Mouse (Mus musculus): ENCODE measurements around the gene Vat1l. TPM values are rescaled to one million over a fixed set of nuclear protein-coding genes. Genes with fewer than 3 reads are reported as not detected.
A peak's percentile ranks its signal among the peaks of the same experiment; 100 is the strongest.

The Vat1l gene
- under 1 TPM; 0.45 to 0.69 TPM for total RNA-seq (2021)
- long read RNA-seq, experiment 1, partial matches to known transcripts, result 0 of 1 reads
- long read RNA-seq, experiment 1, other reads (novel, unspliced or antisense), result 0 of 1 reads
- long read RNA-seq, experiment 2, partial matches to known transcripts, result 0 of 1 reads
- long read RNA-seq, experiment 2, other reads (novel, unspliced or antisense), result 0 of 1 reads

DNA sequence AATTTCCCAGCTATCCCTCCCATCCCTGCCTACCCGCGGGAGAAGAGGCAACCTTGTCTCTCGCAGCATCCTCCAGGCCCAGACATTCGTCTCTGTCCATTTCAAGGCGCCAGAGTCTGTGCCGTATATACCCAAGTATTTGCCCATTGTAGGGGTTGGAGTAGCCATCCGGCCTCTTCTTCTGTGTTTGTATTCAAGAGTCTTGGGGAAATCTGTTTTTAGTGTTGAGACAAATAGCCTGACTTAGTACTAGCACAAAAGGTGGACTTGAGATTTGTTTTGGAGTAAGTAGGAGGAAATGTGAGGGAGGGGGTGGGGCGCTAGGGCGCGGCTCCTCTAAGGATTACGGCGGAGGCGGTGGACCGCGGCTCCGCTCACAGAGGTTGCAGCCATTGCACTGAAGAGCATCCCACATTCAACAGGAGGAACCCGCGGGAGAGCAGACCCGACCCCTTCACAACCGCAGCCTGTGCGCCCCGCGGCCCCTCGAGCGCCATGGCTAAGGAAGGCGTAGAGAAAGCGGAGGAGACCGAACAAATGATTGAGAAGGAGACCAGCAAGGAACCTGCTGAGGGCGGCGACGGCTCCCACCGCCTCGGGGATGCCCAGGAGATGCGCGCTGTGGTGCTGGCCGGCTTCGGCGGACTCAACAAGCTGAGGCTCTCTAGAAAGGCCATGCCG is at the start of gene Vat1l:
Vat1l (plus strand) TSS at position 392 of the 681 bp plus-strand sequence.
- no peak for DNase-seq
- TF ChIP-seq CTCF (IDR thresholded peaks at IDR 0.05), result no peak
- no peak within 1 kb of the TSS for H3K27ac ChIP-seq
- peak within 1 kb of the TSS; percentile 58 for H3K4me3 ChIP-seq
- intact Hi-C loops (cut with DNase I), result no loop called here

DNA sequence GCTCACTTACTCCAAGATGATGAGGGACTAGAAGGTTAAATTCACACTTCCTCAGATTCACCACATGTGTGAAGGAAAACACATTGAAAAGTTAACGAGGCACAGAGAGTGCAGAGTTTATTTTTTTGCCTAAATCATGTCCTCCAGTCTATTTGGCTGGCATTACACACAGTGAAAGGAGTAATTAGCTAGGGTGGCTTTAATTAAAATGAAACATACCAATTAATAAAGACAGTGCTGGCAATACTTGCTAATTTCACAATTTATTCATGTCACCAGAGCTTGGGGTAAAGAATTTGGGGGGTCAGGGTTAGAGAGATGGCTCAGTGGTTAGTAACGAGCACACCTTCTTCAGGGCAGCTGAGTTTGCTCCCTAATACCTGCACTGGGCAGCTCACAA is 46.8 kb upstream of the Vat1l start:
- DNase-seq, result no peak
- H3K4me3 ChIP-seq, result no peak overlapping the region
- intact Hi-C loops (cut with DNase I), result no loop called here
- no peak overlapping the region for H3K27ac ChIP-seq
- no peak for TF ChIP-seq CTCF (IDR thresholded peaks at IDR 0.05)

DNA sequence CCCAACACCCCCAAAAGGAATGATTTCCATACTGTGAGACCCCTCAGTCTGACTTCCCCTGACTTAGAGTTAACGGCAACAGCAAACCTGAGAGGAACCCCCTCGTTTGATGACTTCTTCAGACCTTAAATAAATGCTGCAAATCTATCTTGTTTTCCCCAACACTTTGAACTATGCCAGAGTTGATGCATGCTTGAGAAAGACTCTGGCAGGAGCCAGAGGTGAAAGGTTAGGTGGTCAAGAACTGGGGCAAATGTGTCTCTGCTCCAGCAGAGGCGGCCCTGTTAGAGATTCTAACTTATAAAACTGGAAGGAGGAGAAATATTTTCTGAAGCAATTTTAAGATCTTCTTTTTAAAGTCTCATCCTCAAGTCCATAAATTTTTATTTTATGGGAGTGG is 45.7 kb upstream of the Vat1l start:
- intact Hi-C loops (cut with DNase I), result no loop called here
- H3K27ac ChIP-seq, result no peak overlapping the region
- no peak overlapping the region for H3K4me3 ChIP-seq
- TF ChIP-seq CTCF (IDR thresholded peaks at IDR 0.05), result no peak
- no peak for DNase-seq

DNA sequence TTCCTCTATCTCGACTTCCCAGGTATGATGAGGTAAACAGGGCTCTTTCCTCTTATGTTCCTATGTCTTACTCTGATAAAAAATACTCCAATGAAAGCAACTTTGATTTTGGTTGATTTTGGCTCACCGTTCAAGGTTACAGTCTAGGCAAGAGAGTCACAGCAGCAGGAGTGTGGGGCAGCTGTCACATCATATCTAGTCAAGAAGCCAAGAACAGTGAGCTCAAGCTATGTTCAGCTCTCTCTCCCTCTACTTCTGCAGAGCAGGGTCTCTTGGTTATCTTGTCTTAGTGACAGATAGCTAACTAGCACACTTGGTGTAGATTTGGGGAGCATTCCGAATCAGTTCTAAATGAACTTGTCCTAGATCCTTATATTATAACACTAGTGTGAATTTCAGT is 41.5 kb upstream of the Vat1l start:
- H3K4me3 ChIP-seq, result no peak overlapping the region
- H3K27ac ChIP-seq, result no peak overlapping the region
- no peak for DNase-seq
- intact Hi-C loops (cut with DNase I), result no loop called here
- no peak for TF ChIP-seq CTCF (IDR thresholded peaks at IDR 0.05)

DNA sequence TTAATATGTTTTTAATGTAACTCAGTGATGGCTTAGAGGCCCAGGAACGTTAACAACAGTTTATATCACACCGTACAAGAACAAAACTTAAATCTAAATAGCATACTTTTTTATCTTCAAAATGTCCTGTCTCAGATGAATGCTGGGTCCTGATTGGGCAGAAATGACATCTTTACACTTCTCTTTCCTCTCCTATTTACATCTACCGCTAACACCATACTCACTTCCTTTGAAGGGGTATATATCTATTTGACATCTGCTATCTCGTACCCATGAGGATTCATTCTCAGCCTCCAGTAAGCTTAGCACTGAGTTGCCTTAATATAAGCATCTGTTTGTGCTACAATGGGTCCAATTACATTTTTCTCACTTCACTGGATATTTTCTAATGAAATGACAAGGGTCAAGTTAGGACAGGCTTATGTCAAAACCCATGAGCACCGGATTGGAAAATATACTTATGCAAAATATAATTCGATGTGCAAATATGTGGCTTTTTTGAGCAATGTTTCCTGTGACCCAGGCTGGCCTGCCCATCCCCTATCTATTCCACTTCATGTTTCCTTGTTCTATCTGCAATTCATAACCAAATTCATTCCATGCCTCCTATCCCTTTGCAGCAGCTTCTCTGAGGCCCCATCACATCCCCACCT is 40.8 kb upstream of the Vat1l start:
- Histone ChIP-seq H3K4me3 (no peak overlapping the region), H3K27ac (no peak overlapping the region)
- TF ChIP-seq CTCF (IDR thresholded peaks at IDR 0.05), result no peak
- DNase-seq, result no peak
- intact Hi-C loops (cut with DNase I), result no loop called here

DNA sequence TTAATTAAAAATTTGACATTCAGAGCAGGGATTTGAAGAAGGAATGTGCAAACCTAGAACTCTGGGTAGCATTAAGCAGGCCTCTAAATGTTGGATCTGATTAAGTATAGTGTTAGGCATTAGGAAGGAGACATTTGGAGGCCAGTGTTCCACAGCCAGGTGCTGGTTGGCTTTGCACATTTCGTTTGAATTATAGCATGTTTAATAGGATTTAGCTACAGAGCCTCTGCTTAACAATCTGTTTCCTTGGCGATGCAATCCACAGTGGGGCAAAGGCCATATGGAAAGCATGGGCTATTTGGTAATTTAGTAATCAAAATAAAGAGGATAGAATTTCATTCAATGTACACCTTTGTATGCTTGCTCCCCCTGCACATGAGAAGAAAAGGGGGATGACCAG is 39.7 kb upstream of the Vat1l start:
- intact Hi-C loops (cut with DNase I), result no loop called here
- DNase-seq, result no peak
- Histone ChIP-seq H3K27ac (no peak overlapping the region), H3K4me3 (no peak overlapping the region)
- TF ChIP-seq CTCF (IDR thresholded peaks at IDR 0.05), result no peak

DNA sequence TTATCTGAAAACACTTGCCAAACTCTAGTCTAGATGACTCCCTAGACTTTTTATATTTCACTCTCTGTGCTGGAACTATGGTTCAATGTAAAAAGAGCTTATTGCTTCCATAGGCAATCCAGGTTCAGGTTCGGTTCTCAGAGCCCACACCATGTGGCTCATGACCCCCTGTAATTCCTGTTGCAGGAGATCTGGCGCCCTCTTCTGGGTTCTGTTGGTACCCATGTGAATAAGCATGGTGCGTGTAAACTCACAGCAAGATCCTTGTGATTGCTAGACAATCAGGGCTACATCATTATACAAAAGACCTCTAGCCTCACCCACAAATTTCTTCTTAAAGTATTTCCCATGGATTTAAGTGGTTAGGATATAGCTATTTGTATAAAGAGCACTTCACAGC is 28.7 kb upstream of the Vat1l start:
- no peak for DNase-seq
- TF ChIP-seq CTCF (IDR thresholded peaks at IDR 0.05), result peak; percentile 8; the same call in 1 of the 2 replicates
- intact Hi-C loops (cut with DNase I), result no loop called here
- Histone ChIP-seq H3K4me3 (no peak overlapping the region), H3K27ac (no peak overlapping the region)

DNA sequence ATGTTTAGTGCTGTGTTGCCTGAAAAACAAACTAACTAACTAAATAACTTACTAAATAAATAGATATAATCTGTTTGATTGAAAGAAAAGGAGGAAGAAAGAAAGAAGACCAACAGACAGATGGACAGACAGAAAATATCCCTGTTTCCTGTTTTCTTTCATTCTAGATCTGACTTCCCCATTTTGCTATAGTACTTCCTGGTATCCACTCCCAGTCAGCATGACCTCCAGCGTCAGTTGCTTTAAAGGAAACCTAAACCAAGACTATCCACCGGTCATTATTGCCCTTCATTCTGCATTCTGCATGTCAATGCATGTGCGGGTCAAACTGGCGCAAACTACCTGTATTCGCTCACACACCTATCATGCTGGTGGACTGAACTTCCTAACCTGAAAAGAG is 12.1 kb upstream of the Vat1l start:
- TF ChIP-seq CTCF (IDR thresholded peaks at IDR 0.05), result no peak
- H3K4me3 ChIP-seq, result no peak overlapping the region
- no peak overlapping the region for H3K27ac ChIP-seq
- DNase-seq, result no peak
- intact Hi-C loops (cut with DNase I), result no loop called here

DNA sequence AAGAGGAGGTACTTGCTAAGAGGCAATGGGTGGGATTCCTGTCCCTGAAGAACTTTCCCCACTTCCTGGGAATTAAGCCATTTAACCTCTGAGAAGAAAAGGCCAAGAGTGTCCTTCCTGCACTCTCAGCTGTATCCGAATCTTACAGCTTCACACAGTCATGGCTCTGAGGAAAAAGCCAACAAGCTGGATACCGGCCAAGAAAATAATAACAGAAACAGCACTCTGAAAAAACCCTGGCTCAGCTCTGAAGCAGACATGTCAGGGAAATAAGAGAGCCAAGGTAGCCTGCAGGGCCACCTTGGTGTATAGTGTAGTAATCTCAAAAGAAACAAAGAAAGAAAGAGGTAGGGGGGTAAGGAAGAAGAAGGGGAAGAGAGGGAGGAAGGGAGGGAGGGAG is 6.4 kb upstream of the Vat1l start:
- H3K27ac ChIP-seq, result no peak overlapping the region
- DNase-seq, result no peak
- intact Hi-C loops (cut with DNase I), result no loop called here
- TF ChIP-seq CTCF (IDR thresholded peaks at IDR 0.05), result no peak
- no peak overlapping the region for H3K4me3 ChIP-seq

DNA sequence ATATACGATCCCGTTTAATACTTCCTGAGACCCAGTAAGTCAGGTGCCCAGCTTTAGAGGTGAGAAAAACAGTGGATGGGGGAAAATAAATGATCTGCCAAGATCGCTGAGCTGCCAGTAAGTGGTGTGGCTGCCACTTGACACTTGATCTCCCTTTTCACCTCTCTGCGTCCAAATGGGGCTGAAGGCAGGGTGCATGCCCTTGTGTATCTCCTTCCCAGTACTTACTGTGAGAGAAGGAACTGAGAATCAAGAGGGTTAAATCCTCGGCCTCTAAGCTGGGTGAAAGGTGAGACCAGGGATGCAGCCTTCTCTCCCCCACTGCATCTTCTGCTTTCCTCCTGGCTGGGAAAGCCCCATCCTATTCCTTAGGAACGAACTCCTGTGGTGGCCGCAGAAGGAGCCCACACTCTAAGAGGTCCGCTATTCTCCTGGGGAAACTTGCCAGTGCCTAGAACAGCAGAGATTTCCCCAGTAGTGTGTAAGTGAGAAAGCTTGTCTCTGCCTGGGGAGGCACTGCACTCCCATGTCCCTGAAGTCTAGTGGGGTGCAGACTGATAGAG is 1.1 kb downstream of the Vat1l start:
- Histone ChIP-seq H3K27ac (no peak overlapping the region), H3K4me3 (peak overlapping the region; percentile 17; the same call in 1 of the 2 replicates)
- DNase-seq, result no peak
- intact Hi-C loops (cut with DNase I), result no loop called here
- no peak for TF ChIP-seq CTCF (IDR thresholded peaks at IDR 0.05)

DNA sequence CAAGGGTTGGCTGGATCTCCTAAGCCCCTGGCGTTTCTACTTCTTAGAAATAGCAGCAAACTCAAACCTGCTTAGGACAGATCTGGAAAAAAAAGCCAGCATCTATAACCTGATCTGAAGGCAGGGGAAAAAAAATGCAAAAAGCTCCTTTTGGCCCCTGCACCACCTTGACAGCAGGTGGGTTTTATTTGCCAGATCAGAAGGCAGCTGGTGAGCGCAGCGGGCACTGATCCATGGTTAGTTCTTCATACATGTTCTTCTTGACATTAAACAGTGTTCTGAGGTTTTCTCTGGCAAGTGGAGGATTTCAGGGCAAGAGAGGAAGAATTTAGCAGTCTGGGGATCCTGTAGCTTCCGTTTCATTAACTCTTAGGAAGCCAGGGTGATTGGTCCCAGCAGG is 1.6 kb downstream of the Vat1l start:
- Histone ChIP-seq H3K27ac (no peak overlapping the region), H3K4me3 (no peak overlapping the region)
- intact Hi-C loops (cut with DNase I), result no loop called here
- no peak for DNase-seq
- TF ChIP-seq CTCF (IDR thresholded peaks at IDR 0.05), result no peak

DNA sequence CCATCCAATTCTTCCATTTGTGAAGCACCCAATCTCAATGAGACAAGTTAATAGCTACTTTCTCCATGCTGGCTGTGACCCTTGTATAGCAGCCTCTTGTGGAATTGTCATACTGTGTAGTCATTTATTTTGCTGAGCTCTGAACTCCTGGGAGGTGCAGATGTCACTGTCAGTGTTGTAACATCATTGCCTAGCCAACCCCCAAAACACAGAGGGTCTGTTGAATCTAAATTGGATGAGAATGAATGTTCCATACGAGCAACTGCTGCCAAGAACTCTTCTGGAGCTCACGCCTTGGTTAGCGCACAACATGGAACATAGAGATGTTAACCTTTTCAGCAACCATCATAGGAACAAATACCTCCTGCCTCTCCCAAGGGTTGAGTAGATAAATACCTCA is 15.4 kb downstream of the Vat1l start:
- H3K27ac ChIP-seq, result no peak overlapping the region
- intact Hi-C loops (cut with DNase I), result no loop called here
- no peak for DNase-seq
- H3K4me3 ChIP-seq, result no peak overlapping the region
- no peak for TF ChIP-seq CTCF (IDR thresholded peaks at IDR 0.05)

DNA sequence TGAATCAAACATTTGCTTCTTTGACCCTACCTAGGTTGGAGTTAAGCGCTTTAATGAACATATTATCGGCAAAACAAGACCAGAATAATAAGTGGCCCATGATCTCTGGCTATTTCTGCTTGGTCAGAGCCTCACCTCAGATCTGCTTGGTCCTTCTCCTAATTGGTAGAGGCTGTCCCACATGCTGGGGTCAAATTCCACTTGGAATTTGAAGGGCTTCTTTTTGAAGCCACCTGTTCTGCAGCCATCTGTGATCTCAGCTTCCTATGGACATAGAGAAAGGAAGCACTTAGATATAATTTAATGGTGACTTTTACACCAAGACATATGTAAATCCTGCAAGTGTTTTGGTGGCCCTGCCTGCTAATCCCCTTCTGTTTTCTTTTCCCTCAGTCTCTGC is 16.6 kb downstream of the Vat1l start:
- Histone ChIP-seq H3K27ac (no peak overlapping the region), H3K4me3 (no peak overlapping the region)
- intact Hi-C loops (cut with DNase I), result no loop called here
- no peak for DNase-seq
- TF ChIP-seq CTCF (IDR thresholded peaks at IDR 0.05), result no peak
